Mouse (Mus musculus): ENCODE measurements around the gene Ankdd1a. TPM values are rescaled to one million over a fixed set of nuclear protein-coding genes. Genes with fewer than 3 reads are reported as not detected.
A peak's percentile ranks its signal among the peaks of the same experiment; 100 is the strongest.

The Ankdd1a gene
- polyA plus RNA-seq, 1 experiment from 2014 or later = not detected

- H3K36me3 ChIP-seq = peaks cover 30% of the 10 kb centered on the region
- no peak for DNase-seq (ENCODE audit: low spot score)
- H3K4me3 ChIP-seq = no peak overlapping the region
- H3K4me1 ChIP-seq = peaks cover 54% of the 10 kb centered on the region
- no peaks in the 10 kb centered on the region for H3K9me3 ChIP-seq (replicated peaks)
- WGBS = 88% methylated on average over 5 of the region's 5 CpGs
- H3K27ac ChIP-seq (replicated peaks) = no peak overlapping the region
- H3K27me3 ChIP-seq (ENCODE audit: low read depth, poor library complexity, severe bottlenecking) = no peaks in the 10 kb centered on the region
Measured at GRCm38 (mm10) chr9:65552141-65552540, 32.1 kb upstream of the Ankdd1a start.

- 34% methylated on average over 5 of the region's 5 CpGs for WGBS
- Histone ChIP-seq H3K4me3 (no peak overlapping the region), H3K27me3 (ENCODE audit: low read depth, poor library complexity, severe bottlenecking) (no peaks in the 10 kb centered on the region), H3K36me3 (peaks cover 19% of the 10 kb centered on the region), H3K27ac (replicated peaks) (peak overlapping the region; percentile 75), H3K4me1 (peaks cover 62% of the 10 kb centered on the region), H3K9me3 (replicated peaks) (no peaks in the 10 kb centered on the region)
- DNase-seq (ENCODE audit: low spot score) = peak; percentile 54
Measured at GRCm38 (mm10) chr9:65551035-65551434, 31.0 kb upstream of the Ankdd1a start.

- Histone ChIP-seq H3K4me3 (no peak overlapping the region), H3K9me3 (replicated peaks) (no peaks in the 10 kb centered on the region), H3K4me1 (peaks cover 63% of the 10 kb centered on the region), H3K36me3 (peaks cover 12% of the 10 kb centered on the region; the same call in 1 of the 2 replicates), H3K27me3 (ENCODE audit: low read depth, poor library complexity, severe bottlenecking) (no peaks in the 10 kb centered on the region), H3K27ac (replicated peaks) (peak overlapping the region; percentile 75)
- 44% methylated on average over 7 of the region's 7 CpGs for WGBS
- DNase-seq (ENCODE audit: low spot score) = no peak
Measured at GRCm38 (mm10) chr9:65550079-65550831, 30.3 kb upstream of the Ankdd1a start.

- no peaks in the 10 kb centered on the region for H3K27me3 ChIP-seq (ENCODE audit: low read depth, poor library complexity, severe bottlenecking)
- no peak for DNase-seq (ENCODE audit: low spot score)
- H3K27ac ChIP-seq (replicated peaks) = peak overlapping the region; percentile 6; the same call in 1 of the 2 replicates
- peaks cover 12% of the 10 kb centered on the region; the same call in 1 of the 2 replicates for H3K36me3 ChIP-seq
- no peak overlapping the region for H3K4me3 ChIP-seq
- 86% methylated on average over 5 of the region's 5 CpGs for WGBS
- H3K9me3 ChIP-seq (replicated peaks) = no peaks in the 10 kb centered on the region
- H3K4me1 ChIP-seq = peaks cover 57% of the 10 kb centered on the region
Measured at GRCm38 (mm10) chr9:65549643-65550042, 29.6 kb upstream of the Ankdd1a start.

- H3K27ac ChIP-seq (replicated peaks) = no peak overlapping the region
- no peaks in the 10 kb centered on the region for H3K27me3 ChIP-seq (ENCODE audit: low read depth, poor library complexity, severe bottlenecking)
- H3K36me3 ChIP-seq = peaks cover 12% of the 10 kb centered on the region; the same call in 1 of the 2 replicates
- WGBS = 97% methylated on average over 3 of the region's 3 CpGs
- peaks cover 53% of the 10 kb centered on the region for H3K4me1 ChIP-seq
- no peak overlapping the region for H3K4me3 ChIP-seq
- no peak for DNase-seq (ENCODE audit: low spot score)
- no peaks in the 10 kb centered on the region for H3K9me3 ChIP-seq (replicated peaks)
Measured at GRCm38 (mm10) chr9:65549139-65549538, 29.1 kb upstream of the Ankdd1a start.

- H3K27me3 ChIP-seq (ENCODE audit: low read depth, poor library complexity, severe bottlenecking) = no peaks in the 10 kb centered on the region
- no peaks in the 10 kb centered on the region for H3K9me3 ChIP-seq (replicated peaks)
- peaks cover 53% of the 10 kb centered on the region for H3K4me1 ChIP-seq
- peak overlapping the region; percentile 49; the same call in 1 of the 2 replicates for H3K27ac ChIP-seq (replicated peaks)
- H3K4me3 ChIP-seq = no peak overlapping the region
- no peak for DNase-seq (ENCODE audit: low spot score)
- WGBS = 89% methylated on average over 8 of the region's 8 CpGs
- H3K36me3 ChIP-seq = peaks cover 12% of the 10 kb centered on the region; the same call in 1 of the 2 replicates
Measured at GRCm38 (mm10) chr9:65548311-65548710, 28.3 kb upstream of the Ankdd1a start.

GRCm38 (mm10) chr9:65547844-65548243 lies 27.9 kb upstream of the Ankdd1a start:
- Histone ChIP-seq H3K27ac (replicated peaks) (peak overlapping the region; percentile 49; the same call in 1 of the 2 replicates), H3K27me3 (ENCODE audit: low read depth, poor library complexity, severe bottlenecking) (no peaks in the 10 kb centered on the region), H3K4me1 (peaks cover 53% of the 10 kb centered on the region), H3K4me3 (no peak overlapping the region), H3K36me3 (peaks cover 8% of the 10 kb centered on the region; the same call in 1 of the 2 replicates), H3K9me3 (replicated peaks) (no peaks in the 10 kb centered on the region)
- WGBS = 82% methylated on average over 4 of the region's 4 CpGs
- no peak for DNase-seq (ENCODE audit: low spot score)

GRCm38 (mm10) chr9:65547111-65547510 lies 27.1 kb upstream of the Ankdd1a start:
- 86% methylated on average over 5 of the region's 5 CpGs for WGBS

GRCm38 (mm10) chr9:65546413-65546695 lies 26.4 kb upstream of the Ankdd1a start:
- Histone ChIP-seq H3K4me3 (no peak overlapping the region), H3K27me3 (ENCODE audit: low read depth, poor library complexity, severe bottlenecking) (no peaks in the 10 kb centered on the region), H3K9me3 (replicated peaks) (no peaks in the 10 kb centered on the region), H3K36me3 (no peaks in the 10 kb centered on the region), H3K27ac (replicated peaks) (0 out of 2 replicates have a peak overlapping the region, but pooled peaks have one; percentile 28), H3K4me1 (peaks cover 52% of the 10 kb centered on the region)
- DNase-seq (ENCODE audit: low spot score) = no peak
- 73% methylated on average over 4 of the region's 4 CpGs for WGBS

More at GRCm38 (mm10) chr9:65547111-65547510, 27.1 kb upstream of the Ankdd1a start:
- no peak overlapping the region for H3K4me3 ChIP-seq
- peaks cover 53% of the 10 kb centered on the region for H3K4me1 ChIP-seq
- no peaks in the 10 kb centered on the region for H3K27me3 ChIP-seq (ENCODE audit: low read depth, poor library complexity, severe bottlenecking)
- DNase-seq (ENCODE audit: low spot score) = no peak
- H3K27ac ChIP-seq (replicated peaks) = 0 out of 2 replicates have a peak overlapping the region, but pooled peaks have one; percentile 6
- H3K9me3 ChIP-seq (replicated peaks) = no peaks in the 10 kb centered on the region
- peaks cover 2% of the 10 kb centered on the region; the same call in 1 of the 2 replicates for H3K36me3 ChIP-seq

- Histone ChIP-seq H3K4me3 (no peak overlapping the region), H3K9me3 (replicated peaks) (no peaks in the 10 kb centered on the region), H3K27ac (replicated peaks) (peak overlapping the region; percentile 28; the same call in 1 of the 2 replicates), H3K4me1 (peaks cover 47% of the 10 kb centered on the region), H3K27me3 (ENCODE audit: low read depth, poor library complexity, severe bottlenecking) (no peaks in the 10 kb centered on the region), H3K36me3 (no peaks in the 10 kb centered on the region)
- DNase-seq (ENCODE audit: low spot score) = no peak
- WGBS = 79% methylated on average over 10 of the region's 10 CpGs
Measured at GRCm38 (mm10) chr9:65545635-65546412, 25.8 kb upstream of the Ankdd1a start.

- peaks cover 16% of the 10 kb centered on the region; the same call in 1 of the 2 replicates for H3K4me1 ChIP-seq
- DNase-seq (ENCODE audit: low spot score) = no peak
- no peak overlapping the region for H3K4me3 ChIP-seq
- no peaks in the 10 kb centered on the region for H3K9me3 ChIP-seq (replicated peaks)
- 82% methylated on average over 7 of the region's 7 CpGs for WGBS
- no peaks in the 10 kb centered on the region for H3K27me3 ChIP-seq (ENCODE audit: low read depth, poor library complexity, severe bottlenecking)
- H3K27ac ChIP-seq (replicated peaks) = no peak overlapping the region
- no peaks in the 10 kb centered on the region for H3K36me3 ChIP-seq
Measured at GRCm38 (mm10) chr9:65542111-65542524, 22.1 kb upstream of the Ankdd1a start.

- no peak for DNase-seq (ENCODE audit: low spot score)
- peaks cover 10% of the 10 kb centered on the region; the same call in 1 of the 2 replicates for H3K4me1 ChIP-seq
- no peak overlapping the region for H3K4me3 ChIP-seq
- no peaks in the 10 kb centered on the region for H3K27me3 ChIP-seq (ENCODE audit: low read depth, poor library complexity, severe bottlenecking)
- no peak overlapping the region for H3K27ac ChIP-seq (replicated peaks)
- no peaks in the 10 kb centered on the region for H3K9me3 ChIP-seq (replicated peaks)
- whole genome bisulfite sequencing = 79% methylated on average over 13 of the region's 13 CpGs
- no peaks in the 10 kb centered on the region for H3K36me3 ChIP-seq
Measured at GRCm38 (mm10) chr9:65541126-65542068, 21.4 kb upstream of the Ankdd1a start.

Measured in midbrain, embryonic 10.5 days (tissue).